Mouse (Mus musculus) cortical plate, adult 2 months (tissue): ENCODE data around the gene Grhl3. TPM values are rescaled to one million over a fixed set of nuclear protein-coding genes. Genes with fewer than 3 reads are reported as not detected.

ENCODE experiments used
- H3K27ac ChIP-seq: fragments of 200-500 bp; 2 replicates; pipeline ENCODE4 v1.5.1; 2012; ENCODE audit warnings: low read length, control low read depth, inconsistent platforms; ENCODE audit not compliant: insufficient read depth
- H3K4me1 ChIP-seq: fragments of 200-500 bp; 2 replicates; pipeline ENCODE4 v1.6.1; 2011; ENCODE audit warnings: low read length; ENCODE audit not compliant: control insufficient read depth, insufficient read depth
- H3K4me3 ChIP-seq: fragments of 200-500 bp; 2 replicates; pipeline ENCODE4 v1.5.1; 2011; ENCODE audit warnings: mild to moderate bottlenecking, low read length, control low read depth; ENCODE audit not compliant: insufficient read depth
- CTCF ChIP-seq: fragments of 200-500 bp; IDR thresholded peaks from 2 replicates; pipeline ENCODE4 v1.5.1; 2011; ENCODE audit warnings: mild to moderate bottlenecking, control low read depth, low read length; ENCODE audit not compliant: insufficient read depth; ENCODE audit errors: extremely low read depth
- POLR2A ChIP-seq: fragments of 200-500 bp; IDR thresholded peaks from 2 replicates; pipeline ENCODE4 v1.6.1; 2011; ENCODE audit warnings: mild to moderate bottlenecking, low read length, control low read depth; ENCODE audit not compliant: insufficient read depth; ENCODE audit errors: extremely low read depth
- polyA plus RNA-seq: library from polyadenylated mRNA; depleted of rRNA; stranded (reverse); fragments of >200 nt; gene quantifications from 2 replicates; pipeline ENCODE4 v1.2.3, GENCODE M21; 2012

Gene Grhl3
- polyA plus RNA-seq, 1 experiment, result 0.77 TPM

GRCm38 (mm10) chr4:135531771-135532613 lies 41.4 kb downstream of the Grhl3 start:
- no peaks in the 10 kb centered on the region for H3K4me1 ChIP-seq
- H3K4me3 ChIP-seq, result no peak overlapping the region
- TF ChIP-seq POLR2A (no peak), CTCF (no peak)
- no peak overlapping the region for H3K27ac ChIP-seq

- no peak overlapping the region for H3K27ac ChIP-seq
Observed at GRCm38 (mm10) chr4:135531236-135531635, 42.2 kb downstream of the Grhl3 start.

DNA sequence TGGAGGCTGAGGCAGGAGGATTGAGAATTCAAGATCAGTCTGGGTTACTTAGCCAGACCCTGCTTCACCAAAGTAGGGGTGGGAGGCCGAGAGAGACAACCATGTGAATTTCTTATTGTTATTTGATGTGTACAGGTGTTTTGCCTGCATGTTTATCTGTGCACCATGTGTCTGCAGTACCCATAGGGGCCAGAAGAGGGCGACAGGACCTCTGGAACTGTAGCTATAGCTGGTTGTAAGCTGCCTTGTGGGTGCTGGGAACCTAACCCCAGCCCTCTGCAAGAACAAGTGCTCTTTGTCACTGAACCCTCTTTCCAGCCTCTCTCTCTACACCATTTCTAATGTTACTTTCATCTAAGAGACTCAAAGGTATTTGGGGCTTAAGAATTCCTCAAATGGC lies 43.2 kb downstream of the Grhl3 start:
- TF ChIP-seq CTCF, result no peak
- TF ChIP-seq POLR2A, result no peak
- no peak overlapping the region for H3K27ac ChIP-seq
- H3K4me3 ChIP-seq, result no peak overlapping the region
- H3K4me1 ChIP-seq, result no peaks in the 10 kb centered on the region

More at GRCm38 (mm10) chr4:135531236-135531635, 42.2 kb downstream of the Grhl3 start:
- TF ChIP-seq POLR2A (no peak), CTCF (no peak)
- no peak overlapping the region for H3K4me3 ChIP-seq
- no peaks in the 10 kb centered on the region for H3K4me1 ChIP-seq

DNA sequence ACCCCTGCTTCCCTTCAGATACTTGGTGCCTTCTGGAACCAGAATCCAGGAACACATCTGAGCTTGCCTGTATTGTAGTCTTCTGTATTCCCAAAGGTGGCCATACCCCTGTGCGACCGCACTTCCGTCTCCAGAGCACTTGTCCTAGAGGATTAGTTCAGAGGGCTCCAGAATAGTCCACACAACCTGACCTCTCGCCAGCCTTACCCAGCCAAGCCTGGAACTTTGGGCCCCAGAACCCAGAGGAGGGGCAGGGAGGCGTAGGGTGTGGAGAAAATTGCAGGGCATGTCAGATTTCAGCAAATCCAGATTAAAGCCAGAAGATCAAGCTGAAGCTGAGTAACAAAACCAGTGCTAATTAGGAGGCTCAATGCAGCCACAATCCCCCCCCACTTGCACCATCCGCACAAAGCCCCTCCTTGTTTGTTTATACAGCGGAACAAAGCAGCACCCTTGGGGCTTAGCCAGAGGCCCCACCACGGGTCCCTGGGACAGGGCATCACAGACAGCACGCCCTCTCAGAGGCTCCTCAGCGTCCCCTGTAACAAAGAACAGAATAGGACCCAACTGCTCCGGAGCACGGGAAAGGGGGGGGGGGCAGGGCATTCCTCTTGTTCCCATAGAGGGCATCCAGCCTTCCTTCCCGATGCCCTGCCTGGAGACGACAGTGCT lies 47.3 kb downstream of the Grhl3 start:
- no peak overlapping the region for H3K27ac ChIP-seq

DNA sequence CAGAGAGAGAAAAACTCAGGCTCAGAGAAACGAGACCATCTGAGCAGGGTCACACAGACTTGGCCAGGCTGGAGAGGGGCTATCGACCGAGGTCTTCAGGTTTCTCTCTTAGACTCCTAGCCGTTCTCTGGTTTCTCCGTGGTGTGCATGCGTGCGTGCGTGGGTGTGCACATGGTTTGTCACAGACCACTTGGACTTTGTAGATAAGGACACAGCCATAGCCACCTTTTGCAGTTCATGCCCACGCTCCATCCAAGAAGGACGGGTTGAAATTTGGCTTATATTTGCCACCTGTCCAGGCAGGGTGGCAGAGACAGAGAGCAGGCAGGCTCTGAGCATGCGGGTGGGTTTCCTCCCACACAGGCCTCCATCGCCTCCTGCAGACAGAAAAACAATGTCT lies 48.4 kb downstream of the Grhl3 start:
- Histone ChIP-seq H3K27ac (no peak overlapping the region), H3K4me3 (no peak overlapping the region), H3K4me1 (no peaks in the 10 kb centered on the region)
- TF ChIP-seq POLR2A (no peak), CTCF (no peak)

More for the DNA sequence above, 47.3 kb downstream of the Grhl3 start:
- TF ChIP-seq CTCF (no peak), POLR2A (no peak)
- no peak overlapping the region for H3K4me3 ChIP-seq
- no peaks in the 10 kb centered on the region for H3K4me1 ChIP-seq

DNA sequence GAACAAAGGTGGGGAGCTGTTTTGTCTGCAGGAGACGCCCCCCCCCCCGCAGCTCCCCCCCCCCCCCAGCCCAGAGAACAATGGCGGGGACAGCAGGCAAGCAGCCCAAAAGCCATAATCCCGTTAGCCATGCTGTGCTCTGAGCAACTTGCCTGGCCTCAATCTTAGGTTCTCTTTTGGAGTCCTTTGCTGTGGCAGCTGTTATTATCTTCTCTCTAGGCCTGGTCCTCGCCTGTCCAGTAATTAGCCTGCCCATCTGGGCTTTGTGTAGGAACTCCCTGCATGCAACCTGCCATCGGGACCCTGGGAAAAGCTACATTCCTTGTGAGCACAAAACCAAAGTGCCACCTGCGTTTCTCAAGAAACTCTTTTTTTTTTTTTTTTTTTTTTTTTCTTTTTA lies 49.5 kb downstream of the Grhl3 start:
- Histone ChIP-seq H3K27ac (no peak overlapping the region), H3K4me3 (no peak overlapping the region), H3K4me1 (no peaks in the 10 kb centered on the region)
- TF ChIP-seq CTCF, result no peak
- TF ChIP-seq POLR2A, result no peak

DNA sequence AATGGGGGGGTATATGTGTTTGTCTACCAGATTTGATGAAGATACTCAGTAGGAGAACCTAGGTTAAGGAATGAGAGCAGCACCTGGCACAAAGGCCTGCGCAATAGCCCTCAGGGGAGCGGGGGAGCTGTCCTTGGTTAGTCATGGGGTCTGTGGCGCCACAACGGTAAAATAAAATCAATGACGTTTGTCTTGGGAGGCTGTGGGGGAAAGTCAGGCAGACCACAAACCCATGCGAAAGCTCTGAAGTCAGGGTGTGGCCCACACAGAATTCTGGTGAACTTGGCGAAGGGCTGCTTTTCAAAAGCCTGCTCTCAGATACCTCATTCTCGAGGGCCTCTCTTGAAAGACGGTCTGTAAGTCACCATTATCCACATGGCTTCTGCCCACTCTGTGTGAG lies 53.0 kb downstream of the Grhl3 start:
- Histone ChIP-seq H3K27ac (no peak overlapping the region), H3K4me3 (no peak overlapping the region), H3K4me1 (no peaks in the 10 kb centered on the region)
- TF ChIP-seq CTCF (no peak), POLR2A (no peak)

DNA sequence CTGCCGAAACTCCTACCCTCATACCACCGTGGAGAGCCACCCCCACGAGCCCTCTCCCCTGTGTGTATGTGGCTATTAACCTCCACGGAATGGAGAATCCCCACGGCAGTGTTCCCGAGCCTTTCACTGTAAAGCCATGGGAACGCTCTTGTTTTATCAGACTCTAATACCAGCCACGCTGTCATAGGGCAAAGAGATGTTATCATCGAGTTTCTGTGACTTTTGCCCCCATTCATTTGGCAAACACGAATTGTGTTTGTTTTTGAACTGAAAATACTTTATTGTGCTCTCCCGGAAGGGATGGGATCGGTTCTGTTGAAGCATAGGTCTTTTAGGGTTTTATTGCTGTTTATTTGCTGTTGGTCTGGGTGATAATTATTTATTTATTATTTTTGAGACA lies 55.3 kb downstream of the Grhl3 start:
- no peak overlapping the region for H3K4me3 ChIP-seq
- H3K4me1 ChIP-seq, result no peaks in the 10 kb centered on the region
- TF ChIP-seq CTCF (no peak), POLR2A (no peak)
- H3K27ac ChIP-seq, result no peak overlapping the region

DNA sequence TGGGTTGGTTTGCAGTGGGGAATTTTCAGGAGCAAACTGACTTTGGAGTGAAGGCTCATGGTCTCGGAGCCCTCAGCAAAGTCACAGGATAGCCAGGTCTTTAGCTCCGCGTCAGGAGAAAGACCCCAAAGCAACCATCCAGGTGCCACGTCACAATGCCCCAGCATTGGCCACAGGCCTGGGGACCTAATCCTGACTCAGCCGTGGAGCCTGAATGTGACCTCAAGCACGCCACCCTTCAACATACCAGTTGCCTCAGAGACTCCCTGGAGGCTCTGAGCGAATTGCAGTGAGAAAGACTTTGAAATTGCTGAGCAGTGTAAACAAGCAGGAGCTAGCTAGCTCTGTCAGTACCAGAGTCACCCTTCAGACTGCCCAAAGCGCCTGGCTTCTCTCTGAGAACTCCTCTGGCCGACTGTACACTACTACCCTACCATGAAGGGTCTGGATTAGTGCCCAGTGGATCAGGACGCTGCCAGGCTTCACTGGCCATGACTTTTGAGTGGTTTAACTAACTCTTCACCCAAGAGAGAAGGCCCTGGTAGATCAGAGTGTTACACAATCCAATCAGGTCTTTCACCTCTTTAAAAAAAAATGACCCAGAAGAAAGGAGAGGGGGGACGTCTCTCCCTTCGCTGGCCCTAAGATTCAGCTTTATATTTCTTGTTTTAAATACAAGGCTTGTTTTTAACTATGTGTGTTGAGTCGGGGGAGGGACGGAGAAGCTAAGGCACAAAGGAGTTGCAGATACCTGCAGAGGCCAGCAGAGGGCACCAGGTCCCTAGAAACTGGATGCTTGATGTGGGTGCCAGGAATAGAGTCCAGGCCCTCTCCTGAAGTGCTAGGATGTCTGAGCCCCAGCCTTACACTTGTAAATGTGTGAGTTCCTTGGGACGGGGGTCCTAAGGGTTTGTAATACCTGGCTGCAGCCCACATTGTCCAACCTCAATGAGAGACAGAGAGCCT lies 56.8 kb downstream of the Grhl3 start:
- TF ChIP-seq POLR2A (no peak), CTCF (peak; percentile 77)
- H3K27ac ChIP-seq, result no peak overlapping the region
- no peak overlapping the region for H3K4me3 ChIP-seq
- H3K4me1 ChIP-seq, result no peaks in the 10 kb centered on the region
